10 mouse cellular contexts compared by ENCODE assay signal in genomic region chr8:84288892-84289291, GRCm38 (mm10). TPM values are rescaled to one million over a fixed set of nuclear protein-coding genes. Genes with fewer than 3 reads are reported as not detected.
DNase-seq lines count a peak whose midpoint lies in the region; ATAC-seq and TF ChIP-seq lines count a peak whose summit lies in the region.
"Had no signal": no experiment of that assay in that cellular context is flagged by ENCODE, and none has a peak within 500 bp of the region (broad histone marks: within the 10 kb centered on the region; RNA-seq: fewer than 3 reads in every experiment).

No protein-coding gene starts in this region.

- no peak overlapping the region for H3K4me2 ChIP-seq in hindbrain, embryonic 16.5 days (ENCODE audit: low read length)
- H3K4me2 ChIP-seq: embryonic facial prominence, embryonic 13.5 days; neural tube, embryonic 12.5 days had no signal

- 58% methylated on average over 2 of the region's 2 CpGs for WGBS in hindbrain, embryonic 16.5 days

- H3K9me3 ChIP-seq in MEL (replicated peaks; ENCODE audit: insufficient read depth, low read length), result no peaks in the 10 kb centered on the region
- no peaks in the 10 kb centered on the region for H3K9me3 ChIP-seq in hindbrain, embryonic 16.5 days (ENCODE audit: control insufficient read depth, low read length)
- H3K9me3 ChIP-seq: embryonic facial prominence, embryonic 13.5 days; neural tube, embryonic 12.5 days had no signal

- no peaks in the 10 kb centered on the region for H3K79me2 ChIP-seq in MEL (ENCODE audit: control insufficient read depth, insufficient read depth, low read length, poor library complexity)

- no peaks in the 10 kb centered on the region for H3K36me3 ChIP-seq in MEL (ENCODE audit: control insufficient read depth in 1 of 2, insufficient read depth in 2 of 2, low read length in 2 of 2)
- no peaks in the 10 kb centered on the region for H3K36me3 ChIP-seq in hindbrain, embryonic 16.5 days (ENCODE audit: control insufficient read depth, insufficient read depth, low read length)
- H3K36me3 ChIP-seq: embryonic facial prominence, embryonic 13.5 days; neural tube, embryonic 12.5 days had no signal

- no peak overlapping the region for H3K4me3 ChIP-seq in layer of hippocampus, adult 2 months
- no peak overlapping the region for H3K4me3 ChIP-seq in MEL (ENCODE audit: control insufficient read depth in 1 of 2, insufficient read depth in 1 of 2, low read depth in 2 of 2, low read length in 2 of 2)
- H3K4me3 ChIP-seq in hindbrain, embryonic 16.5 days (ENCODE audit: low read length), result no peak overlapping the region
- H3K4me3 ChIP-seq: embryonic facial prominence, embryonic 13.5 days; neural tube, embryonic 12.5 days had no signal

- ATAC-seq in hindbrain, embryonic 16.5 days, result no peak
- ATAC-seq: intestine, embryonic 16.5 days had no signal

- no peaks in the 10 kb centered on the region for H3K4me1 ChIP-seq in MEL (ENCODE audit: control insufficient read depth in 1 of 2, insufficient read depth in 2 of 2, low read length in 2 of 2)
- no peaks in the 10 kb centered on the region for H3K4me1 ChIP-seq in hindbrain, embryonic 16.5 days (ENCODE audit: control insufficient read depth, insufficient read depth, low read depth, low read length)
- H3K4me1 ChIP-seq: neural tube, embryonic 12.5 days had no signal

- no peak for TF ChIP-seq POLR2A in MEL (IDR thresholded peaks at IDR 0.05; ENCODE audit: control insufficient read depth in 1 of 2, insufficient read depth in 1 of 2, low read depth in 1 of 2, low read length in 2 of 2, poor library complexity in 1 of 2)

- peaks cover 2% of the 10 kb centered on the region in 2 experiments; a peak in 1 of 4 replicates for H3K27me3 ChIP-seq in MEL (ENCODE audit: control insufficient read depth in 1 of 2, insufficient read depth in 2 of 2, low read length in 2 of 2)
- no peaks in the 10 kb centered on the region for H3K27me3 ChIP-seq in hindbrain, embryonic 16.5 days (replicated peaks; ENCODE audit: control insufficient read depth, insufficient read depth, low read length)
- H3K27me3 ChIP-seq: neural tube, embryonic 12.5 days had no signal

- H3K9ac ChIP-seq in MEL (ENCODE audit: control insufficient read depth, low read depth, low read length, poor library complexity, severe bottlenecking), result no peak overlapping the region
- H3K9ac ChIP-seq in hindbrain, embryonic 16.5 days (ENCODE audit: low read depth, low read length), result no peak overlapping the region
- H3K9ac ChIP-seq: embryonic facial prominence, embryonic 13.5 days; neural tube, embryonic 12.5 days had no signal

- TF ChIP-seq EP300 in MEL (IDR thresholded peaks at IDR 0.05; ENCODE audit: low read depth in 1 of 2, low read length in 2 of 2), result no peak

- peak; percentile 46 for TF ChIP-seq RAD21 in MEL (IDR thresholded peaks at IDR 0.05; ENCODE audit: low read depth, low read length)

- DNase-seq in layer of hippocampus, adult 2 months (ENCODE audit: low spot score in 2 of 2), result no peak
- no peak for DNase-seq in layer of hippocampus, adult 9-10 months (ENCODE audit: low spot score)
- DNase-seq in MEL (ENCODE audit: low read depth, low spot score), result peak; percentile 62
- peak; percentile 27 for DNase-seq in c-Kit-positive CD71-positive TER-119-positive erythroid progenitor cells, embryonic 14.5 days (ENCODE audit: low spot score)
- DNase-seq in mesoderm, embryonic 11.5 days (ENCODE audit: low read depth, low spot score), result peak; percentile 58
- no peak for DNase-seq in ovary, postnatal 36 days (ENCODE audit: low spot score)

- H3K27ac ChIP-seq in layer of hippocampus, adult 2 months, result no peak overlapping the region
- H3K27ac ChIP-seq in MEL (ENCODE audit: control insufficient read depth, low read depth, low read length), result no peak overlapping the region
- no peak overlapping the region for H3K27ac ChIP-seq in hindbrain, embryonic 16.5 days (ENCODE audit: low read depth, low read length)
- H3K27ac ChIP-seq: embryonic facial prominence, embryonic 13.5 days; neural tube, embryonic 12.5 days had no signal

- TF ChIP-seq CTCF in layer of hippocampus, adult 2 months (conservative IDR thresholded peaks at IDR 0.05), result peak; percentile 56
- peak; percentile 45 to 53 (median 51) for TF ChIP-seq CTCF in MEL (IDR thresholded peaks at IDR 0.05 in 2 of 3, conservative IDR thresholded peaks at IDR 0.05 in 1 of 3; ENCODE audit: control insufficient read depth in 1 of 3, insufficient read depth in 1 of 3, low read depth in 2 of 3, low read length in 3 of 3, poor library complexity in 1 of 3, severe bottlenecking in 1 of 3)

TF ChIP-seq in MEL, 35 proteins besides CTCF, POLR2A, EP300 and RAD21:
- peak; percentile 51; the same call in 1 of the 2 replicates for TF ChIP-seq ZNF384 (IDR thresholded peaks at IDR 0.05; ENCODE audit: low read depth, low read length)
- TF ChIP-seq ZC3H11A (IDR thresholded peaks at IDR 0.05; ENCODE audit: low read depth, low read length), result peak; percentile 33
- no peak for TF ChIP-seq GATA1 (IDR thresholded peaks at IDR 0.05; ENCODE audit: low read depth, low read length)
- TF ChIP-seq SMC3 (IDR thresholded peaks at IDR 0.05; ENCODE audit: low read depth, low read length), result peak; percentile 53

RNA-seq across cellular contexts. Expression of gene Ccdc130, which starts 18.7 kb away (rescaled TPM):
- 10 to 100 TPM; 31.9 to 35.9 TPM for total RNA-seq in layer of hippocampus, adult 2 months (2021)
- 8.2 and 10.2 TPM in 2 replicates for total RNA-seq in MEL (2012; rRNA removed)
- 10 to 100 TPM in 1 of 2 experiments, not detected in 1; 26.0 TPM for polyA plus RNA-seq in MEL (2012; ENCODE audit: insufficient read depth in 1 of 2, insufficient read length in 2 of 2, low read depth in 1 of 2, low replicate concordance in 2 of 2, missing spikeins in 1 of 2)
- 23.0 and 25.0 TPM in 2 replicates for polyA plus RNA-seq in hindbrain, embryonic 16.5 days (2015; fragmentation: Nextera tagmentation; extraction: Ambion mirVana)

RNA-seq across cellular contexts. Expression of gene Mri1, which starts 31.8 kb away (rescaled TPM):
- total RNA-seq in layer of hippocampus, adult 2 months (2021), result 10 to 100 TPM; 19.0 to 21.9 TPM
- 26.8 and 27.8 TPM in 2 replicates for total RNA-seq in MEL (2012; rRNA removed)
- polyA plus RNA-seq in MEL (2012; ENCODE audit: insufficient read depth in 1 of 2, insufficient read length in 2 of 2, low read depth in 1 of 2, low replicate concordance in 2 of 2, missing spikeins in 1 of 2), result 10 to 100 TPM in 1 of 2 experiments, not detected in 1; 43.2 TPM
- 46.4 and 47.9 TPM in 2 replicates for polyA plus RNA-seq in hindbrain, embryonic 16.5 days (2015; fragmentation: Nextera tagmentation; extraction: Ambion mirVana)

RNA-seq across cellular contexts. Expression of gene D8Ertd738e, which starts 39.4 kb away (rescaled TPM):
- 100 to 1,000 TPM; 143 to 146 TPM for total RNA-seq in layer of hippocampus, adult 2 months (2021)
- 159 and 164 TPM in 2 replicates for total RNA-seq in MEL (2012; rRNA removed)
- 100 to 1,000 TPM in 1 of 2 experiments, not detected in 1; 149 TPM for polyA plus RNA-seq in MEL (2012; ENCODE audit: insufficient read depth in 1 of 2, insufficient read length in 2 of 2, low read depth in 1 of 2, low replicate concordance in 2 of 2, missing spikeins in 1 of 2)
- polyA plus RNA-seq in hindbrain, embryonic 16.5 days (2015; fragmentation: Nextera tagmentation; extraction: Ambion mirVana), result 249 and 266 TPM in 2 replicates

RNA-seq across cellular contexts. Expression of gene Zswim4, which starts 52.0 kb away (rescaled TPM):
- total RNA-seq in layer of hippocampus, adult 2 months (2021), result 10 to 100 TPM; 18.0 to 19.3 TPM
- total RNA-seq in MEL (2012; rRNA removed), result 3.6 and 4.4 TPM in 2 replicates
- 1 to 10 TPM in 1 of 2 experiments, not detected in 1; 7.4 TPM for polyA plus RNA-seq in MEL (2012; ENCODE audit: insufficient read depth in 1 of 2, insufficient read length in 2 of 2, low read depth in 1 of 2, low replicate concordance in 2 of 2, missing spikeins in 1 of 2)
- 16.2 and 22.2 TPM in 2 replicates for polyA plus RNA-seq in hindbrain, embryonic 16.5 days (2015; fragmentation: Nextera tagmentation; extraction: Ambion mirVana)

Comparison
In these comparisons a context has a peak if more than half of its experiments do, and no peak if none do; other contexts are left out.
1. DNase-seq: peak in MEL (single experiment), c-Kit-positive CD71-positive TER-119-positive erythroid progenitor cells, embryonic 14.5 days (single experiment) and mesoderm, embryonic 11.5 days (single experiment); none in layer of hippocampus, adult 2 months (0 of 2), layer of hippocampus, adult 9-10 months (single experiment) and ovary, postnatal 36 days (single experiment).